Mouse (Mus musculus): ENCODE measurements at regions not wholly inside any gene's neighbourhood (a gene's known extent, or its start where the extent isn't known, plus 50 kb on each side); places are given as distances from the start of the nearest gene placed in this dataset.

- no peak for TF ChIP-seq CTCF (IDR thresholded peaks at IDR 0.05)
- TF ChIP-seq EP300 (IDR thresholded peaks at IDR 0.05): no peak
These were observed 103.5 kb downstream of the Gm9733 start for GRCm38 (mm10) chr3:15228641-15229040.
